24 mouse cellular contexts compared by ENCODE assay signal in the genomic region with DNA sequence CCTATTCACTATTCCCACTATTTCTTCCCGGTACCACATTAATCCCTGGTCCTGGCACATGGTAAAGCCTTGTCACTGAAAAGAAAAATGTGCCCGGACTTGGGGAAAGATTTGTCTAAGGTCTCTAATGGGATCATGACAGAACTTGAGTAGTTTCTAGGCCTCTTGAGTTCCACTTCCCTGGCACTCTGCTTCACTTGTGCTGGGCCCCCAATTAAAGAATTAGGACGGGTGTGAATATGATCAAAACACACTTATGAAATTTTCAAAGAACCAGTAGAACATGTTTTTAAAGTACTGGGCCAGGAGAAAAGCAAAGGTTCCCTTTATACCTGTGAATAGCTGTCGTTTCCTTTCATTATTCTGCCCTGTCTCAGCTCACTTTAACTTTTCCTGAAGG. TPM values are rescaled to one million over a fixed set of nuclear protein-coding genes. Genes with fewer than 3 reads are reported as not detected.
DNase-seq lines count a peak whose midpoint lies in the region; ATAC-seq lines count a peak whose summit lies in the region.
"Had no signal": no experiment of that assay in that cellular context is flagged by ENCODE, and none has a peak within 500 bp of the region (broad histone marks: within the 10 kb centered on the region; RNA-seq: fewer than 3 reads in every experiment).

No protein-coding gene starts in this region.

- no peak overlapping the region for H3K4me3 ChIP-seq in lung, embryonic 16.5 days (ENCODE audit: low read length)
- H3K4me3 ChIP-seq: embryonic facial prominence, embryonic 10.5 days; embryonic facial prominence, embryonic 12.5 days had no signal

- 62% methylated on average over 4 of the region's 4 CpGs for WGBS in lung, embryonic 16.5 days

- no peaks in the 10 kb centered on the region for H3K9me3 ChIP-seq in lung, embryonic 16.5 days (ENCODE audit: control insufficient read depth, low read length)
- H3K9me3 ChIP-seq: embryonic facial prominence, embryonic 10.5 days; embryonic facial prominence, embryonic 12.5 days; G1E had no signal

- ATAC-seq in lung, embryonic 16.5 days (ENCODE audit: low read depth) = peak; percentile 56
- ATAC-seq: activated CD4-positive, CD25-positive, alpha-beta regulatory T cell, adult 4 months; CD4-positive, CD25-positive, alpha-beta regulatory T cell, adult 4 months; forebrain, embryonic 14.5 days; forebrain, embryonic 16.5 days; Patski had no signal

- H3K4me2 ChIP-seq in lung, embryonic 16.5 days (ENCODE audit: low read depth, low read length) = no peak overlapping the region
- H3K4me2 ChIP-seq: embryonic facial prominence, embryonic 12.5 days had no signal

- H3K9ac ChIP-seq in lung, embryonic 16.5 days (ENCODE audit: low read length) = no peak overlapping the region
- H3K9ac ChIP-seq: embryonic facial prominence, embryonic 12.5 days had no signal

- H3K27me3 ChIP-seq in lung, embryonic 16.5 days (ENCODE audit: control insufficient read depth, insufficient read depth, low read depth, low read length) = no peaks in the 10 kb centered on the region
- H3K27me3 ChIP-seq: CH12.LX; embryonic facial prominence, embryonic 12.5 days had no signal

- H3K27ac ChIP-seq in lung, embryonic 16.5 days (ENCODE audit: low read length) = no peak overlapping the region; the same call in 1 of the 2 replicates
- H3K27ac ChIP-seq: embryonic facial prominence, embryonic 10.5 days; embryonic facial prominence, embryonic 12.5 days had no signal

- H3K36me3 ChIP-seq in lung, embryonic 16.5 days (ENCODE audit: control insufficient read depth, insufficient read depth, low read length) = no peaks in the 10 kb centered on the region
- H3K36me3 ChIP-seq: embryonic facial prominence, embryonic 12.5 days had no signal

- H3K4me1 ChIP-seq in lung, embryonic 16.5 days (replicated peaks; ENCODE audit: control insufficient read depth, insufficient read depth, low read length) = 0 out of 2 replicates have a peak, but pooled peaks cover 3% of the 10 kb centered on the region
- H3K4me1 ChIP-seq: embryonic facial prominence, embryonic 12.5 days had no signal

- DNase-seq in lung, adult 18-20 months = peak; percentile 14 to 30
- no peak for DNase-seq in lung, postnatal 14 days
- no peak for DNase-seq in lung, postnatal 10 days
- DNase-seq in lung, postnatal 25 days (ENCODE audit: low spot score) = peak; percentile 34
- DNase-seq in thymus, postnatal 25 days = no peak
- DNase-seq: adrenal gland, adult 8-10 months; adrenal gland, postnatal 14 days; adrenal gland, postnatal 36 days; B cell, adult 2 months; cerebellum, adult 11-12 months; cerebellum, adult 2 months; cerebellum, adult 9-10 months; cerebellum, postnatal 10 days; cerebellum, postnatal 25 days had no signal

RNA-seq across cellular contexts. Expression of gene Amer1, which starts 6.2 kb away (rescaled TPM):
- polyA plus RNA-seq in lung, embryonic 16.5 days (2015; fragmentation: Nextera tagmentation; extraction: Ambion mirVana) = 11.3 and 11.4 TPM in 2 replicates

Comparison
In these comparisons a context has a peak if more than half of its experiments do, and no peak if none do; other contexts are left out.
1. DNase-seq: peak in lung, adult 18-20 months (2 of 2) and lung, postnatal 25 days (single experiment); none in lung, postnatal 14 days (single experiment), lung, postnatal 10 days (single experiment) and thymus, postnatal 25 days (single experiment).